Mouse (Mus musculus): ENCODE data around the gene Smg7.

DNA sequence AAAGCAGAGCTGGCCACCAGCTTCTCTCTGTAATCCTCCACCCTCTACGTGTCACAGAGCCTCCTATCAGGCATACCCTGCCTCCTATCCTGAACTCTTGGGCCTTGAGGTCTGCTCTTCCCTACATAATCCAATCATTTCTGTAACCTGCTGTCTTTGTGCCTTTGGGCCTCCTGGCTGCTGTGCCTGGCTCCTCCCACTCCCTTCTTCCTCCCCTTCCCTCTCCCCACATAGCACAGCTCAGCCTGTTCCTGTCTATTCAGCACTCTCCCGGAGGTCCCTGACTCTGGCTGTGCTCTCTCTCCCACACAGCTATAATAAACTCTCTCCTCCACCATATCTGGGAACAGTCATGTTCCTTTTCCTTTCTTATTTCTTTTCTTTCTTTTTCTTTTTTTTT, 102.5 kb downstream of the Smg7 start, which contains the start of gene Ncf2:
- TF ChIP-seq EP300 (IDR thresholded peaks at IDR 0.05; ENCODE audit: insufficient read depth, low read depth, low read length) (no peak), POLR2A (IDR thresholded peaks at IDR 0.05; ENCODE audit: insufficient read depth, low read length) (no peak)

Data from ES-Bruce4 (cell line).